Mouse (Mus musculus) stomach, embryonic 14.5 days (tissue): ENCODE results near the gene Sp3. TPM values are rescaled to one million over a fixed set of nuclear protein-coding genes. Genes with fewer than 3 reads are reported as not detected.
"Not testable (repeated sequence)": the region's sequence is repeated elsewhere in the genome, so short reads cannot be mapped to it uniquely, and the experiment has no call there.

Source experiments
- ATAC-seq: fragments of 200-750 bp; cut with Nextera tagmentation; 2 replicates; pipeline ENCODE4 v1.8.0; 2017; ENCODE audit warnings: low read depth, moderate TSS enrichment; ENCODE audit not compliant: insufficient number of reproducible peaks, insufficient read depth, low FRiP score
- H3K27ac ChIP-seq: fragments of 300-500 bp; sonication (generic); 2 replicates; pipeline ENCODE4 v1.5.1; 2014; ENCODE audit warnings: mild to moderate bottlenecking, low read length, moderate library complexity, mixed read lengths
- H3K27me3 ChIP-seq: fragments of 300-500 bp; sonication (generic); 2 replicates; pipeline ENCODE4 v1.6.1; 2014; ENCODE audit warnings: low read length, control low read depth, mixed read lengths; ENCODE audit not compliant: control insufficient read depth, insufficient read depth
- H3K36me3 ChIP-seq: fragments of 300-500 bp; sonication (generic); 2 replicates; pipeline ENCODE4 v1.6.1; 2014; ENCODE audit warnings: mild to moderate bottlenecking, control low read depth, low read length, moderate library complexity, mixed read lengths; ENCODE audit not compliant: control insufficient read depth, insufficient read depth
- H3K4me1 ChIP-seq: fragments of 300-500 bp; sonication (generic); 2 replicates; pipeline ENCODE4 v1.6.1; 2014; ENCODE audit warnings: low read length, control low read depth, mixed read lengths; ENCODE audit not compliant: control insufficient read depth, insufficient read depth
- H3K4me2 ChIP-seq: fragments of 300-500 bp; sonication (generic); replicated peaks from 2 replicates; pipeline ENCODE4 v1.6.1; 2014; ENCODE audit warnings: low read depth, low read length, control low read depth
- H3K4me3 ChIP-seq: fragments of 300-500 bp; sonication (generic); 2 replicates; pipeline ENCODE4 v1.5.1; 2014; ENCODE audit warnings: low read depth, low read length, control low read depth
- H3K9ac ChIP-seq: fragments of 300-500 bp; sonication (generic); replicated peaks from 2 replicates; pipeline ENCODE4 v1.6.1; 2014; ENCODE audit warnings: low read depth, mild to moderate bottlenecking, control low read depth, low read length, moderate library complexity, mixed read lengths
- H3K9me3 ChIP-seq: fragments of 300-500 bp; sonication (generic); 2 replicates; pipeline ENCODE4 v1.6.1; 2016; ENCODE audit warnings: low read depth, low read length, control low read depth; ENCODE audit not compliant: control insufficient read depth
- WGBS: fragments of 180-500 bp; shearing (Covaris S2); extraction: QIAGEN DNeasy Blood & Tissue Kit; methylation state at CpG from one replicate; pipeline ENCODE4 v1.1.7; 2014; 5-methylcytosine and 5-hydroxymethylcytosine counted together
- polyA plus RNA-seq: library from polyadenylated mRNA; unstranded; fragments of >200 nt; fragmentation: Nextera tagmentation; extraction: Ambion mirVana; gene quantifications from 2 replicates; pipeline ENCODE4 v1.2.1, GENCODE M21; 2014

Sp3 gene
- polyA plus RNA-seq, 1 experiment from 2014 or later, result 66.9 TPM

GRCm38 (mm10) chr2:72997586-72997985 is 17.3 kb upstream of the Sp3 start:
- Histone ChIP-seq H3K4me2 (no peak overlapping the region), H3K9me3 (no peaks in the 10 kb centered on the region), H3K4me1 (peaks cover 14% of the 10 kb centered on the region), H3K27me3 (no peaks in the 10 kb centered on the region), H3K9ac (no peak overlapping the region), H3K4me3 (no peak overlapping the region), H3K27ac (no peak overlapping the region), H3K36me3 (no peaks in the 10 kb centered on the region)
- 87% methylated on average over 4 of the region's 4 CpGs for WGBS
- ATAC-seq, result no peak

GRCm38 (mm10) chr2:72996808-72997378 is 16.6 kb upstream of the Sp3 start:
- Histone ChIP-seq H3K9ac (no peak overlapping the region), H3K4me1 (peaks cover 14% of the 10 kb centered on the region), H3K9me3 (no peaks in the 10 kb centered on the region), H3K4me3 (no peak overlapping the region), H3K27ac (peak overlapping the region; percentile 88), H3K36me3 (no peaks in the 10 kb centered on the region), H3K27me3 (no peaks in the 10 kb centered on the region), H3K4me2 (no peak overlapping the region)
- ATAC-seq, result peak; percentile 81; the same call in 1 of the 2 replicates
- 39% methylated on average over 9 of the region's 9 CpGs for WGBS

- 26% methylated on average over 9 of the region's 9 CpGs for WGBS
- no peak overlapping the region for H3K4me2 ChIP-seq
- peak; percentile 80; the same call in 1 of the 2 replicates for ATAC-seq
- no peaks in the 10 kb centered on the region for H3K36me3 ChIP-seq
- no peaks in the 10 kb centered on the region for H3K27me3 ChIP-seq
- H3K4me3 ChIP-seq, result no peak overlapping the region
- peak overlapping the region; percentile 88 for H3K27ac ChIP-seq
- no peak overlapping the region for H3K9ac ChIP-seq
- no peaks in the 10 kb centered on the region for H3K9me3 ChIP-seq
- H3K4me1 ChIP-seq, result peaks cover 14% of the 10 kb centered on the region
Observed at GRCm38 (mm10) chr2:72995346-72996097, 15.3 kb upstream of the Sp3 start.

DNA sequence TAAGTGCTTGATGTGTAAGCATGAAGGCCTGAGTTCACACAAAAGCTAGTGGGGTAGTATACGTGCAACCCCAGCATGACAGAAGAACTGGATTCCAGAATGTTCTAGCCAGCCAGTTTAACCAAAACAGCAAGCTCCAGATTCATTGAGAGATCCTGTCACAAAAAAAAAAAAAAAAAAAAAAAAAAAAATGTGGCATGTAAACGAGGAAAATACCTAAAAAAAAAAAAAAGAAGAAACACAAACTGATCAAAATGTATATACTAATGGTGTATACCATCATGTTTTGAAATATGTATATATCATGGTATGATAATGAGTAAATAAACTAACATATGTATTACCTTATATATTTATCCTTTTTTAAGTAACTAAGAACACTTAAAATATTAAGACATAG is 13.9 kb upstream of the Sp3 start:
- Histone ChIP-seq H3K9ac (no peak overlapping the region), H3K4me3 (no peak overlapping the region), H3K27me3 (no peaks in the 10 kb centered on the region), H3K4me2 (no peak overlapping the region), H3K36me3 (no peaks in the 10 kb centered on the region), H3K9me3 (peaks cover 4% of the 10 kb centered on the region; the same call in 1 of the 2 replicates), H3K4me1 (peaks cover 14% of the 10 kb centered on the region), H3K27ac (no peak overlapping the region)
- WGBS, result 63% methylated on average over 2 of the region's 2 CpGs
- ATAC-seq, result no peak

GRCm38 (mm10) chr2:72992497-72992896 is 12.3 kb upstream of the Sp3 start:
- ATAC-seq, result no peak
- WGBS, result 95% methylated on average over 17 of the region's 17 CpGs

GRCm38 (mm10) chr2:72988945-72989344 is 8.7 kb upstream of the Sp3 start:
- H3K27me3 ChIP-seq, H3K4me2 ChIP-seq, H3K9me3 ChIP-seq, H3K36me3 ChIP-seq, H3K4me1 ChIP-seq, H3K4me3 ChIP-seq, H3K27ac ChIP-seq, H3K9ac ChIP-seq, ATAC-seq: not testable (repeated sequence)
- 85% methylated on average over 9 of the region's 9 CpGs for WGBS

More at GRCm38 (mm10) chr2:72992497-72992896, 12.3 kb upstream of the Sp3 start:
- H3K9ac ChIP-seq, result no peak overlapping the region
- peaks cover 14% of the 10 kb centered on the region for H3K4me1 ChIP-seq
- no peaks in the 10 kb centered on the region for H3K36me3 ChIP-seq
- H3K4me3 ChIP-seq, result no peak overlapping the region
- H3K27ac ChIP-seq, result no peak overlapping the region
- H3K4me2 ChIP-seq, result no peak overlapping the region
- no peaks in the 10 kb centered on the region for H3K27me3 ChIP-seq
- peaks cover 4% of the 10 kb centered on the region; the same call in 1 of the 2 replicates for H3K9me3 ChIP-seq

DNA sequence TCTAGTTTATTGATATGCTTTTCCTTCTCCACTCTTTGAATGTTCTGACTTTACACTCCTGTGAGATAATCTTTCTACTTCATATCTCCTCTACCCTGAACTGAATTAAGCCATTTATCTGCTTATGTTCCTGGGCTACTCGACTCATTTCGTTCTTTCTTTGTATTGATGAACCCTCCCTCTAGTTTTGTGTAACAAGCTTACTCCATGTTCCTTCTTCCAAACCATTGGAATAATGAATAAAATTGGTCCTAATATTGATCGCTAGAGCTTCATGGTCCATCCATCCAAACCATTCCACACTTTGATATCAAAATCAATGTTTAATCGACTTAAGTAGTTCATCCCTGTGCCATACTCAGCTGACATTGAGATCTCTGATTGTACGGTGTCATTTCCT is 6.4 kb upstream of the Sp3 start, which contains the start of gene Gm11084:
TSS of gene Gm11084 (minus strand) at position 101 of the 400 bp plus-strand sequence.
- H3K4me3 ChIP-seq, result no peak within 1 kb of the TSS
- no peaks in the 10 kb centered on the region for H3K27me3 ChIP-seq
- no peak within 1 kb of the TSS for H3K4me2 ChIP-seq
- H3K4me1 ChIP-seq, result no peaks in the 10 kb centered on the region
- no peaks in the 10 kb centered on the region for H3K36me3 ChIP-seq
- ATAC-seq, result no peak
- WGBS, result 91% methylated on average over 5 of the region's 5 CpGs
- no peak within 1 kb of the TSS for H3K9ac ChIP-seq
- no peak within 1 kb of the TSS for H3K27ac ChIP-seq
- peaks cover 4% of the 10 kb centered on the region; the same call in 1 of the 2 replicates for H3K9me3 ChIP-seq

DNA sequence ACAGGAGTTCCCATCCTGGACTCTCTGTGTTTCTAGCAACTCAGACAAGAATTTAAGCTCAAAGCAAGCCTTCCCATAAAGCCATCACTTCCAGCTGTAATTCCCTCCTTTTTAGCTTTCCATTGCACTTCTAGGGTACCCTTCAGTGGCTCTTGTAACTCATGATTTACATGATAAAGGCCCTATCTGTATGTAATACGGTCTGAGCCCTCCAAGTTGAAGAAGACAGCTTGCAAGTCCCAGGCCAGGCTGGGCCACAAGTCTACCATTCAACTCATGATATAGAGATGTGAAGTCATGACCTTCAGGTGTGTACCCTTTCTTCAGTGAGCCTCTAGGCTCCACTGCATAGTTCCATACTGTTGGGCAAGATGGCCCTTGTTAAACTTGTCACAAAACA is 5.3 kb upstream of the Sp3 start:
- Histone ChIP-seq H3K4me2 (no peak overlapping the region), H3K27ac (no peak overlapping the region), H3K4me1 (no peaks in the 10 kb centered on the region), H3K36me3 (no peaks in the 10 kb centered on the region), H3K27me3 (no peaks in the 10 kb centered on the region), H3K9ac (no peak overlapping the region), H3K4me3 (no peak overlapping the region), H3K9me3 (peaks cover 4% of the 10 kb centered on the region; the same call in 1 of the 2 replicates)
- 77% methylated on average over 1 of the region's 1 CpGs for WGBS
- ATAC-seq, result no peak
